Mouse (Mus musculus) kidney, adult 2 months (tissue): Measurements from ENCODE around the gene Akt1s1.

Experiments
- CTCF ChIP-seq: fragments of 200-500 bp; conservative IDR thresholded peaks from 2 replicates; pipeline ENCODE4 v1.5.1; 2011; ENCODE audit warnings: low read depth, mild to moderate bottlenecking, control low read depth, low read length, moderate library complexity, mixed read lengths; ENCODE audit not compliant: insufficient read depth, insufficient read length
- POLR2A ChIP-seq: fragments of 200-500 bp; IDR thresholded peaks from one replicate; pipeline ENCODE4 v1.6.1; 2011; ENCODE audit warnings: low read depth, low read length, control low read depth

DNA sequence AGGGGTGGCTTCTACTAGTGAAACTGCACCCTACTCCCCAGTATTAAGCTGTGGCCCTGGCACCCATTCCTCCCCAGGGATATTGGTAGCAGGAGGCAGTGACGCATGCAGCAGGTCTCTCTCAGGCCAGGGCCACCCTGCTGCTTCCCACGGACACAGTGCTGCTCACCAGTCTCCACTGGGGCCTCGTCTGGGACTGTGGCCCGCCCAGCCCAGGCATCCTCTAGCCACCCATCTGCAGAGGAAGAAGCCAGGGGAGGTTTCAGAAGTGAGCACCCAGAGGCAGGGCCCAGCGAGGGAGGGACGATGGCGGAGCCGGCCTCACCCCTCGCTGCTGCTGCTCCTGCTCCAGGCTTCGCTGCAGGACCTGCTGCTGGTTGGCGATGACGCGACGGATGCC, 14.4 kb downstream of the Akt1s1 start:
- TF ChIP-seq CTCF: no peak
- no peak for TF ChIP-seq POLR2A
